ENCODE assay signal across 8 mouse cellular contexts in the genomic region with DNA sequence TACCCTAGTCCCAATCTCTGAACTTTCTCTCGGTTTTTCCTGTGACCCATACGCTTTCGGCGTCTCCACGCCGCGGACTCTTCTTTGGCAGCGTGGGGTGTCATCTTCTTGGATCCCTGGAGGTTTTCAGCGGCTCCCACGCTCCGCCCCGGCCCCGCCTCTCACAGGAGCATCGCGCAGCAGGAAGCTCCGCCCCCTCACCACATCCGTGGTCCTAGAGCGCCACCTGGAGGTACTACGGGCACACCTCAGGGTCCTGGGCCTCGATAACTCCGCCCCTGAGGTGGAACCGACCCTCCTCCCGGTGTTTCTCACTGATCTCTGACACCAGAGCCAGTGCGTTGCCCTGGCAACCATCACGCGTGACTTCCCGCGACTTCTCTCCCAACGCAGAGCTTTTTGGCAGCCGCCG. TPM values are rescaled to one million over a fixed set of nuclear protein-coding genes. Genes with fewer than 3 reads are reported as not detected.
DNase-seq lines count a peak whose midpoint lies in the region; TF ChIP-seq lines count a peak whose summit lies in the region.

No protein-coding gene starts in this region.

- peaks cover 38% of the 10 kb centered on the region for H3K4me1 ChIP-seq in megakaryocyte, embryonic 14.5 days

- TF ChIP-seq CTCF in gastrocnemius, adult 2 months (IDR thresholded peaks at IDR 0.05) = peak; percentile 97

- H3K4me3 ChIP-seq in gastrocnemius, adult 2 months = peak overlapping the region; percentile 70
- H3K4me3 ChIP-seq in megakaryocyte, embryonic 14.5 days (replicated peaks) = peak overlapping the region; percentile 91

- peaks cover 35% of the 10 kb centered on the region for H3K27me3 ChIP-seq in megakaryocyte, embryonic 14.5 days (replicated peaks)

- peak; percentile 94 for DNase-seq in WW6 (ENCODE audit: low read depth, low spot score)
- DNase-seq in cerebellum, postnatal 4 days (ENCODE audit: low spot score in 2 of 2) = peak; percentile 96 to 98
- DNase-seq in gastrocnemius, adult 2 months = peak; percentile 96
- peak; percentile 91 for DNase-seq in hindlimb bud, embryonic 11.5 days (ENCODE audit: extremely low spot score, low read depth, low spot score)
- DNase-seq in left cerebral cortex, adult 8-10 months (ENCODE audit: low spot score in 2 of 2) = peak; percentile 85 to 89
- peak; percentile 94 to 96 for DNase-seq in right cerebral cortex, postnatal 10 days (ENCODE audit: low spot score in 2 of 2)
- peak; percentile 98 for DNase-seq in urinary bladder, postnatal 25 days (ENCODE audit: low spot score)

- intact Hi-C loops in gastrocnemius, adult 2 months (cut with DNase I) = loop anchor here (1.0 to 5.0 kb wide), 4 partner anchors 85 to 310 kb away; partner anchors contain the start of gene Snx11

- H3K36me3 ChIP-seq in megakaryocyte, embryonic 14.5 days (replicated peaks; ENCODE audit: low read length) = no peaks in the 10 kb centered on the region

- no peaks in the 10 kb centered on the region for H3K9me3 ChIP-seq in megakaryocyte, embryonic 14.5 days

- H3K27ac ChIP-seq in gastrocnemius, adult 2 months = peak overlapping the region; percentile 92

RNA-seq across cellular contexts. Expression of gene Copz2, which starts 12.2 kb away (rescaled TPM):
- 10 to 100 TPM; 21.4 to 31.0 TPM for total RNA-seq in gastrocnemius, adult 2 months (2021)
- total RNA-seq in left cerebral cortex, adult 8-10 months (2022) = 10 to 100 TPM in 1 of 4 experiments, 1 to 10 TPM in 3; 6.4 to 10.7 (median 6.8) TPM
- polyA plus RNA-seq in megakaryocyte, embryonic 14.5 days (2012; ENCODE audit: insufficient read depth, low replicate concordance) = 3.4 TPM in 1 of 2 replicates, not detected in the other

RNA-seq across cellular contexts. Expression of gene Nfe2l1, which starts 32.1 kb away (rescaled TPM):
- total RNA-seq in gastrocnemius, adult 2 months (2021) = 100 to 1,000 TPM; 395 to 484 TPM
- total RNA-seq in left cerebral cortex, adult 8-10 months (2022) = 100 to 1,000 TPM; 301 to 348 (median 321) TPM
- 28.9 and 34.9 TPM in 2 replicates for polyA plus RNA-seq in megakaryocyte, embryonic 14.5 days (2012; ENCODE audit: insufficient read depth, low replicate concordance)

RNA-seq across cellular contexts. Expression of gene Cdk5rap3, which starts 54.4 kb away (rescaled TPM):
- 10 to 100 TPM; 21.5 to 24.0 TPM for total RNA-seq in gastrocnemius, adult 2 months (2021)
- 10 to 100 TPM; 40.6 to 44.6 (median 41.9) TPM for total RNA-seq in left cerebral cortex, adult 8-10 months (2022)
- 15.3 and 41.6 TPM in 2 replicates for polyA plus RNA-seq in megakaryocyte, embryonic 14.5 days (2012; ENCODE audit: insufficient read depth, low replicate concordance)

Comparison
In these comparisons a context has a peak if more than half of its experiments do, and no peak if none do; other contexts are left out.
1. Peak in every context shown above with its lines: DNase-seq, H3K4me3 ChIP-seq and H3K27ac ChIP-seq.